Mouse (Mus musculus) lung, postnatal 25 days (tissue): ENCODE data around the gene Pum3.
A peak's percentile ranks its signal among the peaks of the same experiment; 100 is the strongest.

Source experiments
- DNase-seq: peaks from one replicate; pipeline ENCODE4 v3.0.0; 2022; ENCODE audit warnings: low spot score

Pum3 gene

DNA sequence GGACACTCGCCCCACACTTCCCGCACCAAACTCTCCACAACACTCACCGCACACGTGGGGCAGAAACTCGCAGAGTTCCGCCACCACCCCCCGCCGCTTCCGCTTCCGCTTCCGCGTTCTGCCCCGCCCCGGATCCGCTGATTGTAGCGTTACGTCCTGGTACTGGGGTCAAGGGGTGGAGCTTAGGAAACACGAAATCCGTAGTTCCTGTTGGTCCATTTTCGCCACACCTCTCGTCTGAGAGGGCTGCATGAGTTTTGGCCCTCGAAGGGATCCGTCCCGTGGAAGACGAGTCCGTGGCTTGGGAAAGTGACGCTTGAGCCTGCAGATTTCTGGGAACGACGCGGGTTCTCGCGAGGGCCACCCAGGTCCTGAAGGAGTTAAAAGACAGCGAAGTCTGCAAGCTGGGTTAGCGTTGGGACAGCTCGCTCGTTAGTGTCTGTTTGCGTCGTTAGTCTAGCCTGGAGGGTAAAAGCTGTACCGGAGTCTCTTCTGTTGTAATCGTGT is at the start of gene Pum3:
TSS of gene Pum3 (minus strand) at position 81 of the 507 bp plus-strand sequence.
- DNase-seq = peak; percentile 99

DNA sequence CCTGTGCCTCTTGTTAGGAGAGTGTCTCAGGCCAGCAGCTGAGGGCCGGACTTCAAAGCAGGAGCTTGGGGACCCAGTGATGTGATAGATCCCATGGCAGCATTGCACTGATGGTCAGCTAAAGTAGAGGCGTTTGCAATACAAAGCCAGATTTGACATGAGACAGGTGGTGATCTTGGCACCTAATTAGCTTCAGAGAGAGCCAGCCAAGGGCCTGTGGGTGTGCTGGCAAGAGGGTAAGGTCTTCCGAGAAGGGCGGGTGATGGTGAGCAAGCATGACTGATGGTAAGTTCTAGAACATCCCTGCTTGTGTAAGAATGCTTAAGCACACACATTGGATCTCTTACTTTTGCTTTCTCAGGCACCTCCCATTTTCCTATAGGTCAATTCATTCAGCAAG is 37.1 kb upstream of the Pum3 start:
- peak; percentile 2 for DNase-seq

DNA sequence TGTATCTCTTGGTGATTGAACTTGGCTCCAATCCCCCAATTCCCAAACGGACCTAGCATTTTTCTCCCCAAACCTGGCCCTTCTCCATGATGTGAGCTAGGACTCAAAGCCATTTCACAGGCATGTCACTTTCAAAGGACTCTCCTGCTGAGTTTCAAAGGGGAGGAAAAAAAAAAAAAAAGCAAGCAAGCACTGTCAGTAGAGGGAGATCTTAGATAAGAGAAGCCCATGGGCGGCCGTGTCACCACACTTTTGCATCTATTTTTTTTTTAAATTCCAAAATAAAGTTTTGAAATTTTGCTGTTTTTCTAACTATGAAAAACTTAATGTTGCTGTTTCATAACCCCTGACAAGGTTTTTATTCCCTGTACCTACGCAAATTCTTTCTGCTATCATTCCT is 33.0 kb upstream of the Pum3 start:
- DNase-seq = no peak

- DNase-seq = peak; percentile 22
Measured at GRCm38 (mm10) chr19:27450458-27450857, 20.8 kb upstream of the Pum3 start.

DNA sequence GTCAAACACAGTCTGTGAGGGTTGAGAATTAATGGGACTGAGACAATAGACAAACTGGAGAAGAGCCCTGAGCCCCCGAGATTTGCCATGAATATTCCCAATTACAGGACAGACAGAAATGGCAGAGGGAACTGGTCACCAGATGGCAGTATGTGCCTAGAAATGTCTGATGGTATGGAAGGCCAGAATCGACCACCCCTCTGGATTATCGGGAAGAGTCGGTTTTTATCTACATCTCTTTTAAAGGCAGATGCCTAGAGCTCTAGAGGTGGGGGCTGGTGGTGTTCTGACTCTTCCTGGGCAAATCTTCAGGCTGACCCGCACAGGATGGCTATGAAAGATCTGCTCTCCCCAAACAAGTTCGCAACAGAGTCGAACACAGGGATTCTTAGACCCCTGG is 17.9 kb upstream of the Pum3 start:
- no peak for DNase-seq

GRCm38 (mm10) chr19:27441106-27441505 is 11.5 kb upstream of the Pum3 start:
- no peak for DNase-seq

DNA sequence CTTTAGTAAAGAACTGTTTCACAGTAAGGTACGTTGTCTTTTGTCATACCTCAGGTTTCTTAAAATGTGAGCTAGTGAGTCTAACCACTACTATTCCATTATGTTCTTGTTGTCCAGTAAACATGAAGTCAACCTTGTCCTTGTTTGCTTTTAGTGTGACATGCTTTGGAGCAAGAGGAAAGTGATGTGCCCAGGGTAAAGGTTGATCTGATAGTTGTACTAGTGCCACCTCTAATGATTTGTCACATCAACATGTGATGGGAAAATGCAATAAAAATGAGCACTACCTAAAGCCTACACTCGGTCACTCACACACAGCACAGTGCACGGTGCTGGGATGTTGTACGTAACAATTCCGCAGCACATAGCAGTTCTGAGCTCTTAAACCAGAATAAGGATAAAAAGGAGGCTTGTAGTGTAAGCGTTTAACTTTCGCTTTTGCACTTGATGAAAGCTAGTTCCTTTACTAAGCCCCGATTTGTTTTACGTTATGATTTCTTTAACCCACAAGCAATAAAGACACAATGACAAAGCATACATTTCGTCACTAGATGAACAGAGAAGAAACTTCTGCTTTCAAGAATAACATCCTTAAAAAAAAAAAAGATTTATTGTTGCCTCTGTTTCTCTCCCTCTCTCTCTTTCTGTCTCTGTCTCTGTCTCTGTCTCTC is 8.5 kb upstream of the Pum3 start:
- DNase-seq = no peak

GRCm38 (mm10) chr19:27430406-27430805 is 781 bp upstream of the Pum3 start:
- no peak for DNase-seq

GRCm38 (mm10) chr19:27429281-27429680 is 344 bp downstream of the Pum3 start:
- DNase-seq = no peak

DNA sequence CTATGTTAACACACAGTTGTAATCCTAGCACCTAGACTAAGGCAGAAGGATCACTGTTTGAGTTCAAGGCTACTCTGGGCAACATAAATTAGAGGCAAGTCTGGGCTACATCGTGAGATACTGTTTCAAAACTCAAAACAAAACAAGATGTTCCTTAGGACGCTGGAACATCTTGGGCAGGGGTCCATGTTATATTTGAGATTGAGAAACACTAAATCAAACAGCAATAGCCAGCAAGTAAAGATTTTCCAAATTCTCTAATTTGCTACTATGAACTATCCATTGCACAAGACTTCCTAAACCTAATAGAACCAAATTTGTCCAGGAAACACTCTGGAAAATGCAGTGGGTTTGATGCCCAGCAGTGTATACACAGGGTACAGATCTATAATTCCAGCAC is 1.8 kb downstream of the Pum3 start:
- DNase-seq = no peak

GRCm38 (mm10) chr19:27426451-27426850 is 3.2 kb downstream of the Pum3 start:
- no peak for DNase-seq

DNA sequence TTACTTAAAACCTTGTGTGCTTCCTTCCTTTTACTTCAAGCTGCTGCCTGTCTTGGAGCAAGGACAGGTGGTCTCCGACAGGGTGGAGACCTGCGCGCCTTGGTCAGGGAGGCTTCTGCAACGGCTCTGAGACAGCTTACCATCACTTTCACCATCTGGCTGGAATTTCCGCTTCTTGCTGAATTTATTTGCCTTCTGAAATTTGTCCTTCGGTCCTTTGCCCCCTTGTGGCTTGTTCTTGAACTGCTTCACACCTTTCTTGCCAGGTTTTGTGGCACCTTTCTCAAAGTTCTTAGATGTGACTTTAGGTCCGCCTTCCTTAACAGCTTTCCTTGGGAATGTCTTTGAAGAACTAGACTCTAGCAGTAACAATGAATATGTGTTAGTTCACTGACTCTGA is 4.0 kb downstream of the Pum3 start:
- peak; percentile 38 for DNase-seq

DNA sequence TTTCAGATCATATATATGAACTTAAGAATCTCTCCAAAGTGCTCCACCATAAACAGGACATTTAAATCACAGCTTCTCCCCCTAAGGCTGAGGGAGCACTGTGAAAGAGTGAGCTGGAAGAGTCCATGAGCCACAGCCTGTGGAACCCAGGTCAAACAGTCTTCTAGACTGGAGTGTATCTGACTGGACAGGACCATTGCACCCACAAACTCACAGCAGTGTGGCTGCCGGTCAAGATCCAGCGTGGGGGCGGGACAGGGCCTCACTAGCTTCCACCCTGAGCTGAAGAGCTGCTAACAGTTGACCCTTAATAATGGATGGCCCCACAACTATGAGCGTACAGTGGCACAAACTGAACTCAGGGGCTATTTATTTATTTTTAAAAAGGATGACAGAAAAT is 12.2 kb downstream of the Pum3 start:
- DNase-seq = no peak

DNA sequence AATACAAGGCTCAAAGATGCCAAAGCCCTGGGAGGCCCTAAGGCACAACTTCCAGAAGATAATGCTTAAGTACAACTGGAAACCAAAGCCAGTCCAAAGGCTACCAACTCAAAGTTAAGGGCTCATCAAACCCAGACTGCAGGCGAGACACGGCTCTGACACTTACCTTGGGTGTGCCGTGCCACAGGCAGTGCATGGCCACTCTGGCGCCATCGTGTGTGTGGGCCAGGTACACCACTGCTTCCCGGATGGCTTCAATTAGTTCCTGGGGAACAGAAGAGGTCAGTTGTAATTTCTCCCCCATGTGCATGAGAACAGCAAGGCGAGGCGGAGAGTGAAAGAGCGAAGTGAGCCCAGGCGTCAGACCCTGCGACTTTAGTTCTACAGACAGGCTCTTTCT is 13.1 kb downstream of the Pum3 start:
- DNase-seq = peak; percentile 46

DNA sequence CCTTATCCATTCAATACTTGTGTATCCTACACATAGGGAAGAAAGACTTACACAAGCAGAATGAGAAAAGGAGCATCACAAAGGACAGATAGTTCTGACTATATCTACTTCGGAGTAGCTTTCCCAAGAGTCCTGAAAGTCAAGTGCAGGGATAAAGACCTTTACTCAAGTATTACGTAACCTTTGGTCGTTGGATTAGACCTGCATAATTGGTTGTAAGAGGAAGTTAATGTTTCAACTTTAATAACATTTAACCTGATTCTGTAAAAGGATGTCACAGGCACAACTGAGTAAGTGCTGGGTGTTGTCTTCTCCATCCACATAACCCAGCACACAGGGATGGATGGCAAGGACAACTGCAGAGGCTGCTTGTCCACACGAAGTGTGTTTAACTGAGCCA is 18.3 kb downstream of the Pum3 start:
- no peak for DNase-seq

GRCm38 (mm10) chr19:27410751-27411150 is 18.9 kb downstream of the Pum3 start:
- no peak for DNase-seq

DNA sequence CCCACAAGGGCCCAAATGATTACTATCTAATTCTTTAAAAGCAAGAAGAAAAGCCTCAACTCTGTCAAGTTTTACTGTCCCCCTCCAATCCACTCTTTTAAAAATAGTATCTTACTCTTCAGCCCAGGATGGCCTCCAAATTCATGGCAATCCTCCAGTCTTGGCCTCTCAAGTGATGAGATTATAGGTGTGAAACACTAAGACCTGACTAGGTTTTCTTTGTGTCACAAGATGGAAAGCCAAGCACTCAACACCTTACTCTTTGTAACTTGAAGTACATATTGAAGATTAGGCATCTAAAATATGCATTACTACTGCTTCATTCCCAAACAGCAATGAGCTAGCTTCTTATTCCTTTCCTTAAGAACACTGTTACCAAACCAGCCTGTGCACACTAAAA is 19.8 kb downstream of the Pum3 start:
- no peak for DNase-seq

DNA sequence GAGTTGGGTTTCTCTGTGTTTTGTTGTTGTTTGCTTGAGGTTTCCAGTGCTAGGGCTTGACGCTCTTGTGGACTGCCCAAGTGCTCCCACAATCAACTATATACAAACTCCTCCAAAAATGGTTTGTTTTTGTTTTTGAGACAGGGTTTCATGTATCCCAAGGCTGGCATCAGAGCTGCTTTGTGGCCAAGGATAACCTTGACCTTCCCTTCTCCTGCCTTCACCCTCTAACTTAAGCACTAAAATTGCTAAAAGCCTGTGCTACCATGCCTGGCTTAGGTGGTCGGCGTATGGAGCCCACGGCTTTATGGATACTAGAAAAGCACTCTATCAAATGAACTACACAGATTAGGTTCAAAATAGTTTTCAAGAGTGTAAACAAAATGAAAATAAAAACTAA is 20.4 kb downstream of the Pum3 start:
- DNase-seq = no peak

GRCm38 (mm10) chr19:27397797-27398196 is 31.8 kb downstream of the Pum3 start:
- no peak for DNase-seq

- no peak for DNase-seq
Measured at GRCm38 (mm10) chr19:27397223-27397622, 32.4 kb downstream of the Pum3 start.

- DNase-seq = no peak
Measured at GRCm38 (mm10) chr19:27396719-27397118, 32.9 kb downstream of the Pum3 start.

DNA sequence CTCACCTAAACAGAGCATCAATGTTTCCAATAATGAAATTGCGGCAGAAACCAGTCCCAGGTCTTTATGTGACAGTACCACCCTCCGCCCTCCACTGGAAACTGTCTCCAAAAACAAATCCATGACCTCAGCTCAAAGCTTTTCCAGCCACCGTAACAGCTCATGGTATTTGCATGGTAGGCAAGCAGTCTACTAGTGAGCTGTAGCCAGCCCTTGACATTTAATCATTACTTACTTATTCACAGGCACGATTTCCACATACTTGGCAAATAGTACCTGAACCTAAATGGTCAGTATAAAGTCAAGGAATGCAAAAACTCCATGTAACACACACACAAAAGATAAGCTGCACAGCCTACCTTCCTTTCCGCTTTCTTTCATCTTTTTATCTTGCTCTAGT is 33.7 kb downstream of the Pum3 start:
- DNase-seq = peak; percentile 9

DNA sequence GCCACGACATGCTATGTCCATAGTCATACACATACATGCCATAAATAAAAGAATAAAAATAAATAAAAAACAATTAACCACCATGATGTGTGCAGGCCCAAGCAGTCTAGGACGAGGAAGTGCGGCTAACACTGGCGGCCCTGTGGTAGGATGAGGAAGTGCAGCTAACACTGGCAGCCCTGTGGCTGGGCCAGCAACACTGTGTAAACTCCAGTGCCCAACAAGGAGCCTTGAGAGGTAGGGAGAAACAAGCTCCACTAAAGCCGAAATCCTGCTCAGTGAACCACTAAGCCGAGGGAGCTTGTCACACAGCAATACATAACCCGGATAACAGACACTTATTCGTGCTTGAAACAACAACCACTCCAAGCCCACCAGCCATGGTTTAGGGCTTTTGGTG is 34.1 kb downstream of the Pum3 start:
- no peak for DNase-seq

DNA sequence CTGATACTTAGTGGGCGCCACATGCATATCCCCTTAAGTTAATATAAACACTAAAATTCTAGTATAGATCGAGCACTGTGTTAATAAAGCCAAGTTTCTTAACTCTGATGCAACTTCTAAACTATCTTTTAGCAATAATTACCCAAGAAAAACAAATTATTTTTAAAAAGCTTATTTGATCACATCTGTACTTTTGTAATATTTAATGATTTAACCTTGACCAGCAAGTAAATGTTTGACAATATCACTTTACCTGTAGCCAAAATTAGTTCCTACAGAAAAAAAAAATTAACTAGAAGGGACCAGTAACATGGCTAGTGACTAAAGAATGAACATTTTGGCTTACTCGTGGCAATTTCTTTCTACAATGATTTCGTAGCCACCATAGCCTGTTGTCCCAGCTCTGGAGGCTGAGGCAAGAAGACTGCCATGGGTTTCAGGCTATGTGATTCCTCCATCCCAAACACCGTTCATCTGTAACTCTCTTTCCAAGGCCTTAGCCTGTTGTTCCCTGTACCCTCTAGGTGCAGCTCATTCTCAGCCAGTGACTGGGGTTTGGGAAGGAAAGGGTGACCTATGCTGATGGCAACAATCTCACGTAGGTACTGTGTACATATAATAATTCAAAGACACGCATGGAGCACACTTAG is 35.2 kb downstream of the Pum3 start:
- no peak for DNase-seq
